Mouse (Mus musculus) embryonic stem cell, embryonic (primary cell): ENCODE data around the gene Bco1.

Experiments used
- CTCF ChIA-PET, 4 experiments: fragments of 300-600 bp in 2 of 4; fragments of 350-600 bp in 2 of 4; sonication (Branson Sonifier 250); formaldehyde crosslinking; loops; one replicate each; lab custom pipeline; 2022; ENCODE audit warnings: inconsistent platforms in 2 of 4; lab: Charles Lee
- POLR2A ChIA-PET, 4 experiments: fragments of 300-600 bp in 2 of 4; fragments of 350-600 bp in 2 of 4; sonication (Branson Sonifier 250); formaldehyde crosslinking; loops; one replicate each; lab custom pipeline; 2022; ENCODE audit warnings: antibody characterized with exemption in 4 of 4, inconsistent platforms in 1 of 4; lab: Charles Lee

The Bco1 gene

GRCm38 (mm10) chr8:117079652-117080051 is 16.0 kb upstream of the Bco1 start:
- ChIA-PET POLR2A (interaction anchor here in 1 of 4 experiments (0.6 to 2.1 kb wide), 5 partner anchors 11 to 123 kb away, joined by 3 to 10 read pairs (median 3); no protein-coding TSS in a partner anchor), CTCF (interaction anchor here in 2 of 4 experiments (0.7 to 1.1 kb wide), 3 partner anchors 10 to 300 kb away, joined by 3 read pairs; no protein-coding TSS in a partner anchor)

- ChIA-PET POLR2A (no interaction called here), CTCF (no interaction called here)
Observed at GRCm38 (mm10) chr8:117082399-117082872, 13.2 kb upstream of the Bco1 start, which contains the start of gene Pkd1l2. Gene Pkd1l2 (minus strand): TSS chr8:117082449.

- CTCF ChIA-PET: no interaction called here
- POLR2A ChIA-PET: no interaction called here
Observed at GRCm38 (mm10) chr8:117082947-117083559, 12.6 kb upstream of the Bco1 start.

- CTCF ChIA-PET: interaction anchor here in 1 of 4 experiments (0.7 kb wide), 1 partner anchor 31 kb away, joined by 3 read pairs; no protein-coding TSS in a partner anchor
- POLR2A ChIA-PET: interaction anchor here in 1 of 4 experiments (0.6 kb wide), 1 partner anchor 27 kb away, joined by 3 read pairs; no protein-coding TSS in a partner anchor
Observed at GRCm38 (mm10) chr8:117085521-117085920, 10.1 kb upstream of the Bco1 start.

GRCm38 (mm10) chr8:117087036-117087435 is 8.6 kb upstream of the Bco1 start:
- ChIA-PET CTCF (no interaction called here), POLR2A (no interaction called here)

GRCm38 (mm10) chr8:117089802-117090201 is 5.9 kb upstream of the Bco1 start:
- CTCF ChIA-PET: no interaction called here
- POLR2A ChIA-PET: interaction anchor here in 1 of 4 experiments (1.0 to 2.5 kb wide), 2 partner anchors 11 to 37 kb away, joined by 3 to 10 read pairs; no protein-coding TSS in a partner anchor

GRCm38 (mm10) chr8:117094053-117094452 is 1.6 kb upstream of the Bco1 start:
- CTCF ChIA-PET: interaction anchor here (0.6 to 1.2 kb wide), 5 partner anchors 14 to 613 kb away, joined by 3 to 4 read pairs (median 3); no protein-coding TSS in a partner anchor
- POLR2A ChIA-PET: interaction anchor here in 1 of 4 experiments (1.7 kb wide), 1 partner anchor 15 kb away, joined by 3 read pairs; no protein-coding TSS in a partner anchor

GRCm38 (mm10) chr8:117097051-117097563 is 1.5 kb downstream of the Bco1 start:
- POLR2A ChIA-PET: no interaction called here
- CTCF ChIA-PET: no interaction called here

- ChIA-PET POLR2A (interaction anchor here in 1 of 4 experiments (0.6 kb wide), 1 partner anchor 396 kb away, joined by 4 read pairs; no protein-coding TSS in a partner anchor), CTCF (interaction anchor here in 1 of 4 experiments (1.0 kb wide), 1 partner anchor 11 kb away, joined by 3 read pairs; no protein-coding TSS in a partner anchor)
Observed at GRCm38 (mm10) chr8:117097564-117098191, 2.0 kb downstream of the Bco1 start.

GRCm38 (mm10) chr8:117107533-117107932 is 11.9 kb downstream of the Bco1 start:
- ChIA-PET POLR2A (interaction anchor here (0.6 to 1.0 kb wide), 7 partner anchors 8 to 169 kb away, joined by 3 to 5 read pairs (median 3); partner anchors contain the start of gene Gcsh (in 1 of the 4)), CTCF (interaction anchor here (0.5 to 2.4 kb wide), 76 partner anchors 8 to 1935 kb away, joined by 3 to 17 read pairs (median 4); no protein-coding TSS in a partner anchor)

- ChIA-PET CTCF (interaction anchor here (0.5 to 2.4 kb wide), 30 partner anchors 10 to 570 kb away, joined by 3 to 15 read pairs (median 4); partner anchors contain the start of gene Gan (in 1 of the 4)), POLR2A (interaction anchor here in 3 of 4 experiments (0.6 to 1.3 kb wide), 4 partner anchors 15 to 602 kb away, joined by 3 to 7 read pairs (median 4); no protein-coding TSS in a partner anchor)
Observed at GRCm38 (mm10) chr8:117109018-117109711, 13.5 kb downstream of the Bco1 start.

- POLR2A ChIA-PET: interaction anchor here in 2 of 4 experiments (0.6 to 1.6 kb wide), 4 partner anchors 14 to 145 kb away, joined by 3 to 6 read pairs (median 4); partner anchors contain the start of gene Gan (in 1 of the 2)
- CTCF ChIA-PET: interaction anchor here in 2 of 4 experiments (0.7 to 1.9 kb wide), 10 partner anchors 11 to 361 kb away, joined by 3 to 7 read pairs (median 4); no protein-coding TSS in a partner anchor
Observed at GRCm38 (mm10) chr8:117109801-117110390, 14.2 kb downstream of the Bco1 start.

GRCm38 (mm10) chr8:117111641-117112040 is 16.0 kb downstream of the Bco1 start:
- CTCF ChIA-PET: interaction anchor here in 3 of 4 experiments (0.6 to 1.3 kb wide), 4 partner anchors 16 to 360 kb away, joined by 3 read pairs; no protein-coding TSS in a partner anchor
- POLR2A ChIA-PET: interaction anchor here in 2 of 4 experiments (0.6 to 1.6 kb wide), 3 partner anchors 23 to 360 kb away, joined by 4 to 5 read pairs (median 4); no protein-coding TSS in a partner anchor

GRCm38 (mm10) chr8:117112261-117112660 is 16.6 kb downstream of the Bco1 start:
- CTCF ChIA-PET: interaction anchor here in 3 of 4 experiments (0.6 to 1.3 kb wide), 9 partner anchors 9 to 602 kb away, joined by 3 to 13 read pairs (median 3); no protein-coding TSS in a partner anchor
- POLR2A ChIA-PET: interaction anchor here in 3 of 4 experiments (0.7 to 1.6 kb wide), 4 partner anchors 15 to 160 kb away, joined by 3 to 6 read pairs (median 4); no protein-coding TSS in a partner anchor

GRCm38 (mm10) chr8:117115094-117115493 is 19.4 kb downstream of the Bco1 start:
- CTCF ChIA-PET: interaction anchor here in 2 of 4 experiments (0.7 to 1.1 kb wide), 4 partner anchors 12 to 355 kb away, joined by 3 to 7 read pairs (median 4); no protein-coding TSS in a partner anchor
- POLR2A ChIA-PET: interaction anchor here in 2 of 4 experiments (0.6 to 0.7 kb wide), 3 partner anchors 9 to 1625 kb away, joined by 3 to 4 read pairs (median 4); no protein-coding TSS in a partner anchor

- ChIA-PET POLR2A (interaction anchor here in 3 of 4 experiments (0.6 to 1.2 kb wide), 5 partner anchors 8 to 66 kb away, joined by 3 to 4 read pairs (median 4); no protein-coding TSS in a partner anchor), CTCF (interaction anchor here in 2 of 4 experiments (0.5 to 1.1 kb wide), 6 partner anchors 9 to 655 kb away, joined by 3 to 7 read pairs (median 4); no protein-coding TSS in a partner anchor)
Observed at GRCm38 (mm10) chr8:117115676-117116446, 20.2 kb downstream of the Bco1 start.
